Mouse (Mus musculus) olfactory bulb, adult 2 months (tissue): Measurements from ENCODE around the gene Edar.

ENCODE experiments used
- CTCF ChIP-seq: fragments of 200-500 bp; IDR thresholded peaks from 2 replicates; pipeline ENCODE4 v1.5.1; 2012; ENCODE audit warnings: low read depth, mild to moderate bottlenecking, low read length, moderate library complexity; ENCODE audit not compliant: insufficient read depth
- POLR2A ChIP-seq: fragments of 200-500 bp; IDR thresholded peaks from 2 replicates; pipeline ENCODE4 v1.6.1; 2012; ENCODE audit warnings: mild to moderate bottlenecking, low read depth, low read length, moderate library complexity; ENCODE audit not compliant: insufficient read depth

GRCm38 (mm10) chr10:58560521-58560920 lies 114.9 kb downstream of the Edar start:
- TF ChIP-seq CTCF: no peak
- TF ChIP-seq POLR2A: no peak
